ENCODE assay signal across 31 mouse cellular contexts in the genomic region with DNA sequence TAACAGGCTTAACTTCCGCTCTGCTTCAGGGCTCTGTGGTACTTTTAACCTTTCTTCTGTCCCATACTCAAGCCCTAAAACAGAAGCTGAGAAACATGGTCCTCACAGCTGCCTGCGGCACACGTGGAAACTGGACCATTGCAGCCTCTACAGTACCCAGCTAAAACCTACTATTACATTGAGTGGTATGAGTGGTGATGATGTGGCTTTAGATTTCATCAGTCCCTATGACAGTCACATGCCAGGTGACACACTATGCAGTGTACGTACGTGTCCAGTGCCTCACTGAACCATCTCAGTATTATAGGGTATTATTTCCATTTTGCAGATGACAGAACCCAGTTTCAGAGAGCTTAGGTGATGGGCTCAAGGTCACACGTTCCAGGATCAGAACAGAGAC.
"Had no signal": no experiment of that assay in that cellular context is flagged by ENCODE, and none has a peak within 500 bp of the region (broad histone marks: within the 10 kb centered on the region; RNA-seq: fewer than 3 reads in every experiment).

No protein-coding gene starts in this region.

- H3K27me3 ChIP-seq: heart, embryonic 12.5 days; heart, embryonic 13.5 days; heart, embryonic 15.5 days; hindbrain, embryonic 12.5 days; hindbrain, embryonic 13.5 days; hindbrain, embryonic 15.5 days; intestine, embryonic 15.5 days; kidney, embryonic 15.5 days had no signal

- DNase-seq: heart, postnatal 10 days; heart, postnatal 14 days; heart, postnatal 36 days; heart, postnatal 4 days; kidney, adult 11 months; kidney, adult 18-20 months; kidney, adult 2 months; kidney, adult 8-10 months; kidney, adult 9 months; kidney, postnatal 10 days; kidney, postnatal 14 days; kidney, postnatal 25 days; kidney, postnatal 36 days; kidney, postnatal 4 days; layer of hippocampus, adult 9-11 months; layer of hippocampus, postnatal 36 days had no signal

- H3K4me3 ChIP-seq: heart, embryonic 10.5 days; heart, embryonic 12.5 days; heart, embryonic 13.5 days; heart, embryonic 15.5 days; hindbrain, embryonic 10.5 days; hindbrain, embryonic 12.5 days; hindbrain, embryonic 13.5 days; hindbrain, embryonic 15.5 days; intestine, embryonic 15.5 days; kidney, embryonic 15.5 days; layer of hippocampus, adult 2 months had no signal

- H3K9ac ChIP-seq: heart, embryonic 12.5 days; heart, embryonic 13.5 days; heart, embryonic 15.5 days; hindbrain, embryonic 12.5 days; hindbrain, embryonic 13.5 days; hindbrain, embryonic 14.5 days; hindbrain, embryonic 15.5 days; intestine, embryonic 15.5 days; kidney, embryonic 15.5 days had no signal

- H3K4me1 ChIP-seq: heart, embryonic 12.5 days had no signal

- H3K27ac ChIP-seq: heart, embryonic 10.5 days; heart, embryonic 13.5 days; heart, embryonic 15.5 days; hindbrain, embryonic 10.5 days; hindbrain, embryonic 12.5 days; hindbrain, embryonic 13.5 days; hindbrain, embryonic 14.5 days; hindbrain, embryonic 15.5 days; hindbrain, postnatal 0 days; intestine, embryonic 15.5 days; kidney, embryonic 15.5 days; kidney, postnatal 0 days; layer of hippocampus, adult 2 months had no signal

- H3K4me2 ChIP-seq: heart, embryonic 11.5 days; heart, embryonic 12.5 days; heart, embryonic 13.5 days; heart, embryonic 15.5 days; hindbrain, embryonic 12.5 days; hindbrain, embryonic 13.5 days; hindbrain, embryonic 14.5 days; hindbrain, embryonic 15.5 days; intestine, embryonic 15.5 days; kidney, embryonic 15.5 days had no signal
